ENCODE assay signal across 27 mouse cellular contexts in the genomic region with DNA sequence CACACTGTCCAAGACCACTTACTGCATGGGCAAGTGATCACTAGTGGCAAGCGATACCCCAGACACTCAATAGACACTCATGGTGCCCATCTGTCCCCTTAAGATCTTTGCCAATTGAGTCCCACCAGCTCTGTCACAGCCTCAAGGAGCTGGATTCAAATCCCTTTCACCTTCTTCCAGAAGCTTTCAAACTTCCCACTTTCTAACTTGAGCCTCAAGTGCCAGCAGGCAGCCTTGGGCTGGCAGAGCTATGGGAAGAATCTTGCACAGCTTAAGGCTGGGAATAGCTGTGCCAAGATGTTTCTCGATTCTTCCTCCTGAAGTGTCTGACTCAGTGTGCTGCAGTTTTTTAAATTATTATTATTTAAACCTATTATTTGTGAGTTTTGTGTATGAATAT.
DNase-seq lines count a peak whose midpoint lies in the region; ATAC-seq and TF ChIP-seq lines count a peak whose summit lies in the region.
"Had no signal": no experiment of that assay in that cellular context is flagged by ENCODE, and none has a peak within 500 bp of the region (broad histone marks: within the 10 kb centered on the region; RNA-seq: fewer than 3 reads in every experiment).

No protein-coding gene starts in this region.

- 75% methylated on average over 2 of the region's 2 CpGs for WGBS in forebrain, embryonic 15.5 days
- 96% methylated on average over 2 of the region's 2 CpGs for WGBS in forebrain, embryonic 11.5 days

- no peaks in the 10 kb centered on the region; the same call in 1 of the 2 replicates for H3K4me1 ChIP-seq in forebrain, embryonic 15.5 days
- H3K4me1 ChIP-seq in forebrain, embryonic 11.5 days (replicated peaks; ENCODE audit: control insufficient read depth, insufficient read depth, low read length) = no peaks in the 10 kb centered on the region
- H3K4me1 ChIP-seq: embryonic facial prominence, embryonic 10.5 days; embryonic facial prominence, embryonic 15.5 days; heart, embryonic 13.5 days; limb, embryonic 10.5 days; limb, embryonic 15.5 days; liver, embryonic 13.5 days; midbrain, embryonic 13.5 days; stomach, embryonic 15.5 days had no signal

- TF ChIP-seq CTCF in layer of hippocampus, adult 2 months (conservative IDR thresholded peaks at IDR 0.05) = no peak

- H3K4me3 ChIP-seq in forebrain, embryonic 15.5 days = no peak overlapping the region
- no peak overlapping the region for H3K4me3 ChIP-seq in forebrain, embryonic 11.5 days (ENCODE audit: low read depth, low read length)
- H3K4me3 ChIP-seq in layer of hippocampus, adult 2 months = no peak overlapping the region
- H3K4me3 ChIP-seq: embryonic facial prominence, embryonic 10.5 days; embryonic facial prominence, embryonic 15.5 days; heart, embryonic 13.5 days; limb, embryonic 10.5 days; limb, embryonic 15.5 days; liver, embryonic 13.5 days; midbrain, embryonic 13.5 days; neural tube, embryonic 13.5 days; stomach, embryonic 15.5 days had no signal

- DNase-seq in forebrain, embryonic 11.5 days (ENCODE audit: low spot score) = no peak
- no peak for DNase-seq in layer of hippocampus, adult 2 months (ENCODE audit: low spot score in 2 of 2)
- no peak for DNase-seq in layer of hippocampus, postnatal 36 days
- peak; percentile 47 to 48 for DNase-seq in right cerebral cortex, postnatal 10 days (ENCODE audit: low spot score in 2 of 2)
- no peak for DNase-seq in right cerebral cortex, adult 2 months (ENCODE audit: low spot score in 2 of 2)
- DNase-seq in heart, adult 11 months = no peak
- no peak for DNase-seq in lung, postnatal 36 days
- DNase-seq: adrenal gland, postnatal 10 days; heart, postnatal 10 days; kidney, postnatal 14 days; liver, embryonic 13.5 days; lung, adult 18-20 months; thymus, postnatal 25 days had no signal

- no peaks in the 10 kb centered on the region for H3K27me3 ChIP-seq in forebrain, embryonic 15.5 days
- no peaks in the 10 kb centered on the region for H3K27me3 ChIP-seq in forebrain, embryonic 11.5 days (ENCODE audit: control insufficient read depth, insufficient read depth, low read length)
- H3K27me3 ChIP-seq: embryonic facial prominence, embryonic 15.5 days; heart, embryonic 13.5 days; limb, embryonic 15.5 days; liver, embryonic 13.5 days; midbrain, embryonic 13.5 days; neural tube, embryonic 13.5 days; Patski; stomach, embryonic 15.5 days had no signal

- no peaks in the 10 kb centered on the region for H3K9me3 ChIP-seq in forebrain, embryonic 15.5 days
- no peaks in the 10 kb centered on the region for H3K9me3 ChIP-seq in forebrain, embryonic 11.5 days (ENCODE audit: control insufficient read depth, low read length)
- H3K9me3 ChIP-seq: embryonic facial prominence, embryonic 10.5 days; embryonic facial prominence, embryonic 15.5 days; heart, embryonic 13.5 days; limb, embryonic 10.5 days; limb, embryonic 15.5 days; liver, embryonic 13.5 days; midbrain, embryonic 13.5 days; neural tube, embryonic 13.5 days; stomach, embryonic 15.5 days had no signal

- H3K27ac ChIP-seq in forebrain, embryonic 15.5 days (replicated peaks) = peak overlapping the region; percentile 53; the same call in 1 of the 2 replicates
- no peak overlapping the region for H3K27ac ChIP-seq in forebrain, embryonic 11.5 days (ENCODE audit: low read depth, low read length)
- H3K27ac ChIP-seq in layer of hippocampus, adult 2 months = peak overlapping the region; percentile 82
- H3K27ac ChIP-seq: embryonic facial prominence, embryonic 10.5 days; embryonic facial prominence, embryonic 15.5 days; heart, embryonic 13.5 days; hindbrain, embryonic 14.5 days; limb, embryonic 10.5 days; limb, embryonic 15.5 days; liver, embryonic 13.5 days; macrophage; midbrain, embryonic 13.5 days; neural tube, embryonic 13.5 days; stomach, embryonic 15.5 days had no signal

- no peak for ATAC-seq in forebrain, embryonic 15.5 days (replicated peaks)
- ATAC-seq in forebrain, embryonic 11.5 days (replicated peaks; ENCODE audit: low FRiP score) = no peak
- ATAC-seq: intestine, postnatal 0 days; lung, postnatal 0 days; midbrain, embryonic 13.5 days; Patski had no signal

- H3K36me3 ChIP-seq in forebrain, embryonic 15.5 days = no peaks in the 10 kb centered on the region
- H3K36me3 ChIP-seq in forebrain, embryonic 11.5 days (ENCODE audit: control insufficient read depth, insufficient read depth, low read length) = no peaks in the 10 kb centered on the region
- H3K36me3 ChIP-seq: embryonic facial prominence, embryonic 10.5 days; embryonic facial prominence, embryonic 15.5 days; heart, embryonic 13.5 days; limb, embryonic 10.5 days; limb, embryonic 15.5 days; liver, embryonic 13.5 days; midbrain, embryonic 13.5 days; neural tube, embryonic 13.5 days; stomach, embryonic 15.5 days had no signal

- H3K4me2 ChIP-seq in forebrain, embryonic 15.5 days (replicated peaks) = no peak overlapping the region
- H3K4me2 ChIP-seq in forebrain, embryonic 11.5 days (ENCODE audit: low read depth, low read length, severe bottlenecking) = no peak overlapping the region
- H3K4me2 ChIP-seq: embryonic facial prominence, embryonic 15.5 days; heart, embryonic 13.5 days; hindbrain, embryonic 14.5 days; limb, embryonic 15.5 days; liver, embryonic 13.5 days; midbrain, embryonic 13.5 days; neural tube, embryonic 13.5 days; stomach, embryonic 15.5 days had no signal

- no peak overlapping the region for H3K9ac ChIP-seq in forebrain, embryonic 15.5 days (replicated peaks)
- H3K9ac ChIP-seq in forebrain, embryonic 11.5 days (ENCODE audit: low read length) = no peak overlapping the region
- H3K9ac ChIP-seq: embryonic facial prominence, embryonic 15.5 days; heart, embryonic 13.5 days; hindbrain, embryonic 14.5 days; limb, embryonic 15.5 days; liver, embryonic 13.5 days; midbrain, embryonic 13.5 days; neural tube, embryonic 13.5 days; stomach, embryonic 15.5 days had no signal

Comparison
In these comparisons a context has a peak if more than half of its experiments do, and no peak if none do; other contexts are left out.
1. DNase-seq: peak in right cerebral cortex, postnatal 10 days (2 of 2); none in forebrain, embryonic 11.5 days (single experiment), layer of hippocampus, adult 2 months (0 of 2), layer of hippocampus, postnatal 36 days (0 of 2), right cerebral cortex, adult 2 months (0 of 2), heart, adult 11 months (single experiment) and lung, postnatal 36 days (single experiment).